Mouse (Mus musculus) C2C12 (cell line): ENCODE data around the gene Ing3.

Experiments
- CTCF ChIP-seq: IDR thresholded peaks from one replicate; pipeline ENCODE4 v1.5.1; 2011; ENCODE audit not compliant: control insufficient read depth, insufficient read depth, insufficient read length
- MAX ChIP-seq: IDR thresholded peaks from one replicate; pipeline ENCODE4 v1.6.1; 2011; ENCODE audit warnings: mild to moderate bottlenecking, control low read depth
- MYOD1 ChIP-seq: IDR thresholded peaks from one replicate; pipeline ENCODE4 v1.6.1; 2011; ENCODE audit warnings: low read depth; ENCODE audit not compliant: control insufficient read depth, insufficient read length
- MYOG ChIP-seq: IDR thresholded peaks from one replicate; pipeline ENCODE4 v1.6.1; 2011; ENCODE audit not compliant: control insufficient read depth, insufficient read length; ENCODE audit errors: extremely low read depth
- USF1 ChIP-seq: IDR thresholded peaks from one replicate; pipeline ENCODE4 v1.6.1; 2011; ENCODE audit warnings: low read depth, mild to moderate bottlenecking, control low read depth, moderate library complexity

- no peak for TF ChIP-seq MAX
- TF ChIP-seq CTCF: no peak
- TF ChIP-seq USF1: no peak
- no peak for TF ChIP-seq MYOG
- TF ChIP-seq MYOD1: no peak
These were observed 63.1 kb downstream of the Ing3 start for GRCm38 (mm10) chr6:22012501-22012900.
